Mouse (Mus musculus) embryonic facial prominence, embryonic 12.5 days (tissue): ENCODE measurements around the gene Iqgap1. TPM values are rescaled to one million over a fixed set of nuclear protein-coding genes. Genes with fewer than 3 reads are reported as not detected.

Experiments
- ATAC-seq: fragments of 200-750 bp; cut with Nextera tagmentation; 2 replicates; pipeline ENCODE4 v1.8.0; 2017; ENCODE audit not compliant: insufficient number of reproducible peaks, insufficient read depth, low FRiP score, low TSS enrichment
- H3K27ac ChIP-seq: fragments of 300-500 bp; sonication (generic); 2 replicates; pipeline ENCODE4 v1.5.1; 2016; ENCODE audit warnings: mild to moderate bottlenecking
- H3K27me3 ChIP-seq: fragments of 300-500 bp; sonication (generic); 2 replicates; pipeline ENCODE4 v1.6.1; 2016; ENCODE audit warnings: mild to moderate bottlenecking, moderate library complexity
- H3K36me3 ChIP-seq: fragments of 300-500 bp; sonication (generic); 2 replicates; pipeline ENCODE4 v1.6.1; 2016; ENCODE audit warnings: mild to moderate bottlenecking
- H3K4me1 ChIP-seq: fragments of 300-500 bp; sonication (generic); 2 replicates; pipeline ENCODE4 v1.6.1; 2016
- H3K4me2 ChIP-seq: fragments of 300-500 bp; sonication (generic); replicated peaks from 2 replicates; pipeline ENCODE4 v1.6.1; 2016; ENCODE audit warnings: mild to moderate bottlenecking, moderate library complexity
- H3K4me3 ChIP-seq: fragments of 300-500 bp; sonication (generic); 2 replicates; pipeline ENCODE4 v1.5.1; 2016; ENCODE audit warnings: mild to moderate bottlenecking
- H3K9ac ChIP-seq: fragments of 300-500 bp; sonication (generic); 2 replicates; pipeline ENCODE4 v1.6.1; 2016; ENCODE audit warnings: mild to moderate bottlenecking, moderate library complexity
- H3K9me3 ChIP-seq: fragments of 300-500 bp; sonication (generic); 2 replicates; pipeline ENCODE4 v1.6.1; 2016; ENCODE audit warnings: mild to moderate bottlenecking, moderate library complexity
- WGBS: fragments of 180-500 bp; shearing (Covaris S2); methylation state at CpG from one replicate; pipeline ENCODE4 v1.1.7; 2016; 5-methylcytosine and 5-hydroxymethylcytosine counted together
- polyA plus RNA-seq: library from polyadenylated mRNA; unstranded; fragments of >200 nt; fragmentation: Nextera tagmentation; extraction: Ambion mirVana; gene quantifications from 2 replicates; pipeline ENCODE4 v1.2.1, GENCODE M21; 2016

The Iqgap1 gene
- polyA plus RNA-seq, 1 experiment from 2014 or later, result 45.1 TPM

DNA sequence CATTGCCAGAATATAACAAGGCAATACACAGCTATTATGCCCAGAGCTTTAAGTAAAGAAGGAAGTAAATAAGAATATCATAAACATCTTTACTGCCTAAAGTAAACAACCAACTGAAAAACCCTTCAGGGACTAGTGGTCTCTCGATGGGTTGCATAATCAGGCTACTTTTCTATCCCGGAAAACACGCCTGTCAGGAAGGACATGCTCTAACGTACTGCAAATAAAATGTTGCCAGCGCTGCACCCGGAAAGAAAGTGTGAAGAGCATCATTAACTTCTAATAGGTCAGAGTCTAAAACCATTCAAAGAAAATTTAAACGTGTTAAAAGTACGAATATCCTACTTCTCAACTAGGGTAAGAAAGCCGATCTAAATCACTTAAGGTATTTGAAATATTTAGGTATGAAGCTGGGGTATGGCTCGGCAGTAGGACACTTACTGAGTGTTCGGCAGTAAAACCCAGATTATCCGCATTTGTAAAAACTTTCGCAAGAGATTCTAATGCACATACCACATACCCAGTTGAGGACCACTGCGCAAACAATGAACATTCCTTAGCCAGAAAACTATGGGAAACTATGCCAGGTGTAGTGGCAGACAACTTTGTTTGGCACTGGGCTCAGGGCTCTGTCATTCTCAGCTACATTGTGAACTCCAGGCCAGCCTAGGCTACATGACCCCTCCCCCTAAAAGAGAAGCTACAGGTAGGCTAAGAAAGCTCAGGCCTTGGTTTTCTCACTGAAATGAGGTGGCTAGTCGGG is 28.8 kb downstream of the Iqgap1 start:
- 84% methylated on average over 15 of the region's 15 CpGs for WGBS
- Histone ChIP-seq H3K4me3 (no peak overlapping the region), H3K4me1 (peaks cover 7% of the 10 kb centered on the region; the same call in 1 of the 2 replicates), H3K4me2 (no peak overlapping the region), H3K27ac (no peak overlapping the region), H3K9ac (no peak overlapping the region), H3K36me3 (peaks cover 24% of the 10 kb centered on the region), H3K27me3 (no peaks in the 10 kb centered on the region), H3K9me3 (peaks cover 4% of the 10 kb centered on the region; the same call in 1 of the 2 replicates)
- ATAC-seq, result no peak

DNA sequence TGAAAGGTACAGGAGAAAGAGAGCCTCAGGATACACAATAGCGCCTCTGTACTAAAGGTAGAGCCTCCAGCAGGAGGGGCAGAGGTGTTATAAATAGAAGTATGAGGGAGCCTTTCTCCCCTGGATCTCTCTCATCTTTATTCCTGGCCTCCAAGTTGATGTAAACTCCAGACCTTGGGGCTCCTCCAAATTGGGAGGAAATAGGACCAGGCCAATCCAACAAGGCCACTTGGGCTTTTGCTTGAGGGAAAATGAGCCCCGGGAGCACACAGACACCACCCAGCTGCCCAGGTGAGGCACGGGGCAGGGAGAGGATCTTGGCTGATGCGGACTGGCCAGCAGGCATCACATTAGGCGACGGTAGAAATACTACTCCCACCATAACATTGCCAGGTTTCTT is 29.5 kb downstream of the Iqgap1 start:
- 87% methylated on average over 6 of the region's 6 CpGs for WGBS
- no peak overlapping the region for H3K4me3 ChIP-seq
- no peaks in the 10 kb centered on the region for H3K27me3 ChIP-seq
- peaks cover 4% of the 10 kb centered on the region; the same call in 1 of the 2 replicates for H3K9me3 ChIP-seq
- no peak overlapping the region for H3K4me2 ChIP-seq
- H3K27ac ChIP-seq, result no peak overlapping the region
- H3K9ac ChIP-seq, result no peak overlapping the region
- ATAC-seq, result no peak
- peaks cover 24% of the 10 kb centered on the region for H3K36me3 ChIP-seq
- H3K4me1 ChIP-seq, result peaks cover 3% of the 10 kb centered on the region; the same call in 1 of the 2 replicates

GRCm38 (mm10) chr7:80789534-80789933 is 36.2 kb downstream of the Iqgap1 start:
- Histone ChIP-seq H3K36me3 (peaks cover 4% of the 10 kb centered on the region; the same call in 1 of the 2 replicates), H3K9me3 (peaks cover 4% of the 10 kb centered on the region; the same call in 1 of the 2 replicates), H3K27me3 (no peaks in the 10 kb centered on the region), H3K4me1 (peaks cover 8% of the 10 kb centered on the region), H3K4me3 (no peak overlapping the region), H3K27ac (no peak overlapping the region), H3K4me2 (no peak overlapping the region), H3K9ac (no peak overlapping the region)
- ATAC-seq, result no peak
- WGBS, result 72% methylated on average over 5 of the region's 5 CpGs

- Histone ChIP-seq H3K9me3 (peaks cover 4% of the 10 kb centered on the region; the same call in 1 of the 2 replicates), H3K36me3 (peaks cover 4% of the 10 kb centered on the region; the same call in 1 of the 2 replicates), H3K27ac (no peak overlapping the region), H3K4me1 (peaks cover 8% of the 10 kb centered on the region), H3K4me2 (no peak overlapping the region), H3K9ac (no peak overlapping the region), H3K4me3 (no peak overlapping the region), H3K27me3 (no peaks in the 10 kb centered on the region)
- 15% methylated on average over 1 of the region's 1 CpGs for WGBS
- no peak for ATAC-seq
These were observed 36.7 kb downstream of the Iqgap1 start for GRCm38 (mm10) chr7:80789061-80789460.

GRCm38 (mm10) chr7:80788002-80788401 is 37.8 kb downstream of the Iqgap1 start:
- WGBS, result 83% methylated on average over 7 of the region's 7 CpGs
- H3K9me3 ChIP-seq, result no peaks in the 10 kb centered on the region
- no peaks in the 10 kb centered on the region for H3K36me3 ChIP-seq
- H3K4me3 ChIP-seq, result no peak overlapping the region
- H3K9ac ChIP-seq, result no peak overlapping the region
- no peaks in the 10 kb centered on the region for H3K27me3 ChIP-seq
- ATAC-seq, result no peak
- no peak overlapping the region for H3K27ac ChIP-seq
- H3K4me2 ChIP-seq, result no peak overlapping the region
- H3K4me1 ChIP-seq, result peaks cover 15% of the 10 kb centered on the region

DNA sequence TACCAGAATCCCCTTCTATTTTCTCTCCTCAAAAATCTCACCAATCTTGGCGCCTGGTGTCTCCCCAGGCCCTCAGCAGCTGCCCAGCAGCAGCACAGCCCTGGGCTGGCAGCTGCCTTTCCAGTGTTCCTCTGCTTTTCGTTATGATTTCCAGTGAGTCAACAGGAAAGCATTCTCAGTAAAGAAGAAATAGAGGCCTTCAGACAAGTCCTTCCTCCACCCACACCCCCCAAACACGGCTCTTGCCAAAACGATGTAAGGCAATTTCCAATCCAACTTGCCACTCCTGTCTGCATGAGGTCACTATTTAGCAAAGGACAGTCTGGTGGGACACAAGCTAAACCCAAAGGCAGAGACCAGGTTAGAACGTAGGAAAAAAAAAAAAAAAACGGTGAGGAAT is 39.0 kb downstream of the Iqgap1 start:
- H3K4me2 ChIP-seq, result no peak overlapping the region
- WGBS, result 64% methylated on average over 6 of the region's 6 CpGs
- ATAC-seq, result no peak
- H3K27me3 ChIP-seq, result no peaks in the 10 kb centered on the region
- H3K4me1 ChIP-seq, result peaks cover 16% of the 10 kb centered on the region
- H3K36me3 ChIP-seq, result no peaks in the 10 kb centered on the region
- H3K9ac ChIP-seq, result no peak overlapping the region
- no peak overlapping the region for H3K27ac ChIP-seq
- H3K9me3 ChIP-seq, result no peaks in the 10 kb centered on the region
- no peak overlapping the region for H3K4me3 ChIP-seq

GRCm38 (mm10) chr7:80783841-80784240 is 41.9 kb downstream of the Iqgap1 start:
- Histone ChIP-seq H3K36me3 (no peaks in the 10 kb centered on the region), H3K4me3 (no peak overlapping the region), H3K4me1 (peaks cover 9% of the 10 kb centered on the region), H3K9me3 (no peaks in the 10 kb centered on the region), H3K27ac (no peak overlapping the region), H3K27me3 (no peaks in the 10 kb centered on the region), H3K9ac (no peak overlapping the region), H3K4me2 (no peak overlapping the region)
- 85% methylated on average over 5 of the region's 5 CpGs for WGBS
- no peak for ATAC-seq

DNA sequence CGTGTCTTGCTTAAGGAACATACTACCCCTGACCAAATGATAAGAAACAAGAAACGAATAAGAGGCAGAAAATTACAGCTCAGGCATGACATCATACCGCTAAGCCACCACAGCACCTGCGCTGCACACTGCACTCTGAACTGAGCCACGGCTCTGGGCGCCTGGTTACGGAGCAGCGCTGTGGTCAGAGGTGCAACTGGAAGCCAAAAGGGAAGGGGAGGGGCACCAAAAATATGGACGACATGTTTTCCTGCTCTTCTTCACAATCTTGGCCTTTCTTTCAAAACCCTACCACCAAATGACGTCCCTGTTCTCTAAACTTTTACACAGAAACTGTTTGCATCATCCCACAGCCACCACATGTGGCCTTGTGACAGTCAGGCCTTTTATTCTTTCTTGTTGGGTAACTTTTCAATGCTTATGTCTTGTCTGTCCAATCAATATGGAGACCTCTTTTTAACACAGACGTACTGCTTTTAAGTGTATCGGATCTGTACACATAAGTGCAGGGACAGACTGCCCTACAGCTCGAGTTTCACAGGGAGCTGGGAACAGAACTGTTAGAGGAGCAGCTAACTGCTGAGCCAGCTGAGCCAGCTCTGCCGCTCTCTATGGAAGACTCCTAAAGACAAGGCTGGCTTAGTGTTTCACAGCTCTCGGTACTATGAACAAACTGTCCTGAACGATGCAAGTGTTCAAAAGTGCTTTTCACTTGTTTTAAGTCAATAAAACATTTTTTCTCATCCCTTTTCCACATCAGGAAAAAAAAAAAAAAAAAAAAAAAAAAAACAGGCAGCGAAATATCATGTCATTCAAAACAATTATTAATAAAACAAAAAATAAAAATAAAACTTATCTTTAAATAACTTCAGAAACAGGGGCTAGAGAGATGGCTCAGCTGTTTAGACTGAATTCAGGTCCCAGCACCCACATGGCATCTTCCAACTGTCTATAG is 43.3 kb downstream of the Iqgap1 start:
- H3K9me3 ChIP-seq, result no peaks in the 10 kb centered on the region
- H3K4me2 ChIP-seq, result no peak overlapping the region
- WGBS, result 65% methylated on average over 17 of the region's 17 CpGs
- no peak overlapping the region for H3K9ac ChIP-seq
- H3K4me1 ChIP-seq, result peaks cover 9% of the 10 kb centered on the region
- ATAC-seq, result 0 out of 2 replicates have a peak, but pooled peaks have one; percentile 56
- H3K27ac ChIP-seq, result no peak overlapping the region
- H3K36me3 ChIP-seq, result no peaks in the 10 kb centered on the region
- no peak overlapping the region for H3K4me3 ChIP-seq
- H3K27me3 ChIP-seq, result no peaks in the 10 kb centered on the region

DNA sequence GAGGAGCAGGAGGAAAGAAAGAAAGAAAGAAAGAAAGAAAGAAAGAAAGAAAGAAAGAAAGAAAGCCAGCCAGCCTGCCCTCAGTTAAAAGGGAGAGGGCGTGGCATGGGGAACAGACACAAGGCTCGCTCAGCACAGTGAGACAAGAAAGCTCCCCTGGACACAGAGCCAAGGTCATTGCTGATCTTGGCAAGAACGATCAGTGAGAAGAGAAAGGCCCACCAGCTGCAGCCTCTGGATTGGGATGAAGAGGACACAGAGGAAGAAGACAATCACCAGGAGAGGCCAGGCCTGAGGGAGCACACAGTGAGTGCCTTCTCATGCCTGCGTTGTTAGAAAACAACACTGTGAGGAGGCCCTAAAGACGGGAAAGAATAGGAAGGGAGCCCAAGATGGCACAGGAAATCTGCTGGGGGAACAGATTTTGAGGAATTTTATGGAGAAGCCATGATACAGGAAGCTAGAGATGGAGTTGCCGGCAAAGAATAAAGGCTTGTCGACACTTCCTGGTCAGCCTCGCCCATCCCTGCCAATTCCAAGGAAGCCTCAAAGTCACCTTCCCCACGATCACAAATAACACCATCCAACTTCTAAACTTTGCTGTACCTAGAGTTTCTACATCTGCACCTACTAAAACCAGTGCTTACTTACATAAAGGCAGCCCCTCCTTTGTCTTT is 44.2 kb downstream of the Iqgap1 start:
- Histone ChIP-seq H3K36me3 (no peaks in the 10 kb centered on the region), H3K9ac (no peak overlapping the region), H3K27me3 (no peaks in the 10 kb centered on the region), H3K27ac (no peak overlapping the region), H3K4me2 (no peak overlapping the region), H3K4me3 (no peak overlapping the region), H3K4me1 (peaks cover 9% of the 10 kb centered on the region), H3K9me3 (no peaks in the 10 kb centered on the region)
- 78% methylated on average over 9 of the region's 9 CpGs for WGBS
- no peak for ATAC-seq

- no peak overlapping the region for H3K9ac ChIP-seq
These were observed 46.7 kb downstream of the Iqgap1 start for GRCm38 (mm10) chr7:80778958-80779669.

GRCm38 (mm10) chr7:80778376-80778775 is 47.4 kb downstream of the Iqgap1 start:
- Histone ChIP-seq H3K4me3 (no peak overlapping the region), H3K4me2 (no peak overlapping the region), H3K27me3 (no peaks in the 10 kb centered on the region), H3K36me3 (no peaks in the 10 kb centered on the region), H3K9me3 (no peaks in the 10 kb centered on the region), H3K9ac (no peak overlapping the region), H3K27ac (no peak overlapping the region), H3K4me1 (peaks cover 13% of the 10 kb centered on the region)
- no peak for ATAC-seq
- WGBS, result 89% methylated on average over 6 of the region's 6 CpGs

More at GRCm38 (mm10) chr7:80778958-80779669, 46.7 kb downstream of the Iqgap1 start:
- no peaks in the 10 kb centered on the region for H3K27me3 ChIP-seq
- ATAC-seq, result peak; percentile 52
- 72% methylated on average over 12 of the region's 12 CpGs for WGBS
- H3K4me3 ChIP-seq, result no peak overlapping the region
- H3K27ac ChIP-seq, result peak overlapping the region; percentile 43
- no peaks in the 10 kb centered on the region for H3K36me3 ChIP-seq
- H3K4me1 ChIP-seq, result peaks cover 11% of the 10 kb centered on the region
- H3K4me2 ChIP-seq, result no peak overlapping the region
- no peaks in the 10 kb centered on the region for H3K9me3 ChIP-seq
